Mouse (Mus musculus) 3T3-L1 (cell line): ENCODE measurements around the gene Dync1i2.

Experiments
- DNase-seq: peaks from one replicate; pipeline ENCODE4 v3.0.0-alpha.2; 2015; ENCODE audit warnings: low read depth, low spot score

The Dync1i2 gene

DNA sequence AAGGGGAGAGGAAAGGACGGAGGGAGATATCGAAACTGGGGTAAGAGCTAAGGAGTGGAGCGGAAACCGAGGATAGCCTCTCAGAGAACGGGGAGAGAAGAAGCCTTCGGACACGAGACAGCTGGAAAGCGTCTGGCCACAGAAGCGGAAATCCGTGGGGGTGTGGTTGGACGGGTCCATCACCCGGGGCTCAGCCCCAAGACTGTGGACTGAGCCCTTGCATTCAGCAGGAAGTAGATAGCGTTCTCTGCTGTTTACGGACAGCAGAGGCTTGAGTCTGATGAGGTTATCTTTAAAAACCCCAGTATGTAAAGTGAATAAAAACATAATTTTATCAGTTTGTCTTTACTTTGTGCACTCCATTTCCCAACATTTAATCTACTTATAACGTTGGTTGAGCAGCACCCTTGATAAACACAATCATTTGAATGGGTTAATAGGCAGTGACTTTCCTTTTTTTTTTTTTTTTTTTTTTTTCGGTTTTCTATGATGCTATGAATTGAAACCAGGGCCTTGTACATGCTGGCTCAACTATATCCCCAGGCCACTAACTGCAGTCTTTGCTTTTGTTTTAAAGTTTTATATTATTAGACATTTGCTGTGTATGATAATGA lies 7.6 kb upstream of the Dync1i2 start:
- no peak for DNase-seq

- peak; percentile 69 for DNase-seq
Observed at GRCm38 (mm10) chr2:71209041-71209755, 2.3 kb upstream of the Dync1i2 start.

GRCm38 (mm10) chr2:71211096-71211495 lies 410 bp upstream of the Dync1i2 start:
- DNase-seq, result no peak

GRCm38 (mm10) chr2:71212360-71212726 lies 837 bp downstream of the Dync1i2 start:
- peak; percentile 36 for DNase-seq

DNA sequence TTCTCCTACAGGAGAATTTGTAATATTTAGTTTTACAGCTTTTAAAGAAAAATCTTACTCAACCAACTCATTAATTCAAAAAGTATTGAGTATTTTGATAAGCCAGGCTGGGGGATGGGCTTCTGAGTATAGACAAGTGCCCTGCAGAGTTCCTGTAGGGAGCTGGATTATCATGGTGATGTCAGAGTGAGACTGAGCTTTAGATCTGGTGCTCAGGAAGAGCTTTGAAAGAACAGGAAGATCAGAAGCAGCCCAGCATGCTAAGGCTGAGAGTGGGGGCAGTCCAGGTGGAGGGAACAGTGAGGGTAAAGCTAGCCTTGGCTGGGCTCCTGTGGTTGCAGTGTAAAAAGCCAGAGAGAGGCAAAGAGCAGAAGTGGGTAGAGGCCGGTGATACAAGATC lies 9.5 kb downstream of the Dync1i2 start:
- DNase-seq, result no peak

DNA sequence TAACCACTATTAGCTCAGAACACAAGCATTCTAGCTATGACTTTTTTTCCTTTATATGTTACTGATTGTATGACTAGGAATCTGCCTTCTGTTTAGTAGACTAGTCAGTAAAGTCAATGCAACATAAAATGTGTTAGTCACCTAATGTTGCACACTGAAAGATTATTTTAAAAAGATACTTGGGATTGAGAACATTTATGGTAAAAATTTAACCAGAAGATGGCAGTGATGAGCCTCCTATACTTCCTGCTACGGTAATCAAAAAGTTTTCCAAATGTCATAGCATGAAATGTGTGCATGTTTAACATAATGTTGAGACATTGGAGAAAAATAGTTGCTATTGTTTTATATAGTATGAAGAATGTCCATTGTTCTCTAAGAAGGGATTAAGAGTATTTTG lies 15.9 kb downstream of the Dync1i2 start:
- DNase-seq, result peak; percentile 71

GRCm38 (mm10) chr2:71229603-71230002 lies 18.1 kb downstream of the Dync1i2 start:
- no peak for DNase-seq

- peak; percentile 63 for DNase-seq
Observed at GRCm38 (mm10) chr2:71231951-71232350, 20.4 kb downstream of the Dync1i2 start.

- peak; percentile 86 for DNase-seq
Observed at GRCm38 (mm10) chr2:71232976-71233375, 21.5 kb downstream of the Dync1i2 start.

GRCm38 (mm10) chr2:71235420-71235819 lies 23.9 kb downstream of the Dync1i2 start:
- no peak for DNase-seq

GRCm38 (mm10) chr2:71236009-71236408 lies 24.5 kb downstream of the Dync1i2 start:
- no peak for DNase-seq

GRCm38 (mm10) chr2:71241505-71241904 lies 30.0 kb downstream of the Dync1i2 start:
- DNase-seq, result no peak

DNA sequence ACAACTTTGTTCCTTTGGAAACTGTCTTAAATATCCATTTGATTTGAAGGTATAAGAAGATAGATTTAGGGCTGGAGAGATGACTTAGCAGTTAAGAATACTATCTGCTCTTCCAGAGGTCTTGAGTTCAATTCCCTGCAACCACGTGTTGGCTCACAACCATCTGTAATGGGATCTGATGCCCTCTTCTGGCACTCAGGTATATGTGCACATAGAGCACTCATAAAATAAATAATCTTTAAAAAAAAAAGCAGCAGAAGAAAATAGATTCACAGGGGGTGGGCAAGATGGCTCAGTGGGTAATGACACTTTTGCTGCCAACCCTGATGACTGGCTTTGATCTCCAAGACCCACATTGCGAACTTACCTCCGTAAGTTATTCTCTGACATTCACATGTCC lies 30.7 kb downstream of the Dync1i2 start:
- peak; percentile 33 for DNase-seq

- DNase-seq, result no peak
Observed at GRCm38 (mm10) chr2:71243058-71243672, 31.7 kb downstream of the Dync1i2 start.

GRCm38 (mm10) chr2:71244807-71245206 lies 33.3 kb downstream of the Dync1i2 start:
- no peak for DNase-seq

DNA sequence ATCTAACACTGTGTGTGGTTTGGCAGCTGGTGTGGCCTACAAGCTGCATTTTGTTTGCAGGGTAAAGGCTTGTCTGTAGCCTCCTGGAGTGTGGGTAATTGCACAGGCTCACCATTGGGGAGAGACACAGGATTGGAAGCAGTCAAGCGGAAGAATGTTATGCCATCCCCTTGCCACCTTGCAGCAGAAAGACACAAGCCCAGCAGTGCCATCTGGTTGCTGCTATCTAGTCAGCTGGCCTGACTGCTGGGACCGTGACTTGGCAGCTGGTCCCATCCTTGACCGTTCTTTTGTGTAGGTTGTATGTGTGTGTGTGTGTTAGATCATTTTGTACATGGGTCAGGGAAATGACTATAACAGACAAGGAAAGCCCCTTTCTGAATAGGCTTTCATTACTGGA lies 33.9 kb downstream of the Dync1i2 start:
- DNase-seq, result no peak

DNA sequence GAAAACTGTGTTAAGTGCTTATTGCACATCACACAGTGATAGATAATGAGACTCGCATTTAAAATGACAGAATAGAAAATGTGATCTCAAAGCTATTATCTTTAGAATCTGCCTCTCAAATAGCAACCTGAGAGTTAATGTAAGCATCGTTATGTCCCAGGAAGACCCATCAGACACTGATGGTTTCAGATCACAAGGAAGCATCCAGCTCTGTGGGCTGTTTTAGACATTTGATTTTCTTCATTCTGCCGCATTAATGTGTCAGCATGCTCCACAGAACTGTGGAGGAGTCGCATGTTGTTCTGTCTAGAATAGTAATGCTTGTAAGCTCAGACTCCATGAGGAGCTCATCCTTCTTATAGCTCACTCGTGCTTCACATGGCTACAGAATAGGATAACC lies 34.6 kb downstream of the Dync1i2 start:
- no peak for DNase-seq

DNA sequence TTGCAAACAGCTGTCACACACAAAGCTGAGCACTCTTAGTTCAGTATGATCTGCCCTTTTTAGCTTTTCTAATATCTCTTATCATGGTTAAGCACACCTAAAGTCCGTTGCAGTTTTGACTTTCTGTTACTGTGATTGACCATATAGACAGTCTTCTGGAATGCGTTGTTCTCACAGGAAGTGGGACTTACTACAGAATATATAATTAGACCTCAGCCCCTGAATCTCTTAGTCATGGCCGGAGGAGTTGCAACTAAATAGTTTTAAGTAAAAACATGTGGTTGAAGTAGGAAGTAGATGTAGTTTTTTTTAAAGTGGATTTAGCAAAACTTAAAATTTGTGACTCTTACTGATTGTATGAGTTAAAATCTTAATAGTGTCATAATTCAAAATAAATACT lies 36.6 kb downstream of the Dync1i2 start:
- peak; percentile 68 for DNase-seq

- DNase-seq, result peak; percentile 44
Observed at GRCm38 (mm10) chr2:71250841-71251240, 39.3 kb downstream of the Dync1i2 start.

DNA sequence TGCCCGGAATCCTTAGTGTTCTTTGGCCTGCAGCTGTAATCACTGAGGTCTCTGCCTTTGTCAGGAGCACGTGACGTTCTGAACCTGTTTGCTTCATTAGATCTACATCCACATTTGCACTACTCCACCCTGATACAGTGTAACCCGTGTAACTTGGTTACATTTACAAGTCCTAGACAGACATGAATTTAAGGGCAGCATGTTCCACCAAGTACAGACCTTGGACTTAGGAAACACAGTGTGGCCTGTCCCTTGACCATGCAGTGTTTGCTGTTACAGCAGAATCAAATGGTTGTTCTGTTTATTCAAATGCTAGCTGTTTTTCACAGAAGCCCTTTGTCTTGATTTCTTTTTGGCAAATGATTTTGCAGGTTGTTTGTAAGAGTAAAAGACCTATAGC lies 43.3 kb downstream of the Dync1i2 start:
- no peak for DNase-seq

- no peak for DNase-seq
Observed at GRCm38 (mm10) chr2:71256581-71256980, 45.1 kb downstream of the Dync1i2 start.

- no peak for DNase-seq
Observed at GRCm38 (mm10) chr2:71264585-71264984, 53.1 kb downstream of the Dync1i2 start.

DNA sequence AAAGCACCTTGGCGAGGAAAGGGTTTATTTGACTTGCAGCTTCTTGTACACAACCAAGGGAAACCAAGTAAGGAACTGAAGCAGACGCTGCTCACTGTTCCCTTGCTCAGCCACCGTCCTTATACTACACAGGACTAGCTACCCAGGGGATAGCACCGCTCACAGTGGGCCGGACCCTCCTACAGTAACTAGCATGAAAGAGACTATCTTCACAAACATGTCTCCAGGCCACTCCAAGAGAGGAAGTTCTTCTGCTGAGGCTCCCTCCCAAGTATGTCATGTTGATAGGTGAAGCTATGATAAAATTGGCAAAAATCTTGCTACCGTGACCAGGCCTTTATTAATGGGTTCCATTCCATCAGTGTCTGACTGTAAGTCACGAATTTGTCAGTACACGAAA lies 57.2 kb downstream of the Dync1i2 start:
- no peak for DNase-seq
